Mouse (Mus musculus): ENCODE data around the gene Tmigd3. TPM values are rescaled to one million over a fixed set of nuclear protein-coding genes. Genes with fewer than 3 reads are reported as not detected.

Tmigd3 gene
- polyA plus RNA-seq, 1 experiment from 2014 or later = 0.33 TPM

DNA sequence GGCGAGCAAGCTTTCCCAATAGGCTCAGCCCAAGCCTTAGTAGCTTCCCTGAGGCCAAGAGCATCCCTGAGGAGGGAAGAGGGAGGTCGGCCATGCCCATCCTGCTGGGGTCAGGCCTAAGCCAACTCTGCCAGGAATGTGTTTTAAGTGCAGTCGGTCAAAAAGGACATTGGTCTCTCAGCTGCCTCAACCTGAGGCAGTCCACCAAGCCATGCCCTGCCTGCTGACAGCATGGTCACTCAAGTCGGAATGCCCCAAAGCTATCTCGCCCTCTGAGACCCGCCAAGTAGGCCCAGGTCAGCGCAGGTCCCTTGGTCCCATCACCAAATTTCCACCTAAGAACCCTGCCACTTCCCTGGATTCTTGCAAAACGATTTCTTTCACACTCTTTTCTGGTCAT lies 8.0 kb downstream of the Tmigd3 start:
- H3K27me3 ChIP-seq (ENCODE audit: control insufficient read depth, insufficient read depth, low read length) = peaks cover 10% of the 10 kb centered on the region
- no peaks in the 10 kb centered on the region for H3K9me3 ChIP-seq (replicated peaks; ENCODE audit: control insufficient read depth, low read length)
- H3K4me1 ChIP-seq (ENCODE audit: control insufficient read depth, insufficient read depth, low read length) = no peaks in the 10 kb centered on the region
- no peak for ATAC-seq (replicated peaks; ENCODE audit: insufficient number of reproducible peaks, low FRiP score, low TSS enrichment)
- H3K9ac ChIP-seq (ENCODE audit: low read depth, low read length) = no peak overlapping the region
- WGBS (ENCODE audit: insufficient replicate concordance) = 83% methylated on average over 8 of the region's 8 CpGs
- no peaks in the 10 kb centered on the region for H3K36me3 ChIP-seq (ENCODE audit: control insufficient read depth, insufficient read depth, low read length)
- no peak overlapping the region for H3K27ac ChIP-seq (ENCODE audit: low read depth, low read length)
- H3K4me2 ChIP-seq = no peak overlapping the region
- no peak overlapping the region for H3K4me3 ChIP-seq (ENCODE audit: low read depth, low read length)

DNA sequence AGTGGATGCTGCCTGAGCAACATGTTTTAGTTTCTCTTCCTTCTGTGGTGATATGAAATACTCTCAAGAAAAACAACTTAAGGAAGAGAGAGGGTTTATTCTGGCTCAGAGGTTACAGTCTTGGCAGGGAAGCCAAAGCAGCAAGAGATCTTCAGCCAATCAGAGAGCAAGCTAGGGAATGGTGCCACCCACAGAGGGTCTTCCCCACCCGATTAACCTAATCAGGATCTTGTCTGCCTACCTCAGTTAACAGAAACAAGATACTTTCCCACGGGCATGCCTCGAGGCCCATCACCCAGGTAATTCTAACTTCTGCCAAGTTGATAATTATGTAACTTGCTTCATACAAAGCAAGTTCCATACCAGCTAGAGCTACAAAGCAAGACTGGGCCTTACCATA lies 9.7 kb downstream of the Tmigd3 start:
- no peak overlapping the region for H3K9ac ChIP-seq (ENCODE audit: low read depth, low read length)
- no peak overlapping the region for H3K4me2 ChIP-seq
- peaks cover 10% of the 10 kb centered on the region for H3K27me3 ChIP-seq (ENCODE audit: control insufficient read depth, insufficient read depth, low read length)
- no peaks in the 10 kb centered on the region for H3K4me1 ChIP-seq (ENCODE audit: control insufficient read depth, insufficient read depth, low read length)
- H3K9me3 ChIP-seq (replicated peaks; ENCODE audit: control insufficient read depth, low read length) = no peaks in the 10 kb centered on the region
- no peak overlapping the region for H3K4me3 ChIP-seq (ENCODE audit: low read depth, low read length)
- no peak overlapping the region for H3K27ac ChIP-seq (ENCODE audit: low read depth, low read length)
- no peak for ATAC-seq (replicated peaks; ENCODE audit: insufficient number of reproducible peaks, low FRiP score, low TSS enrichment)
- WGBS (ENCODE audit: insufficient replicate concordance) = 50% methylated on average over 3 of the region's 3 CpGs
- H3K36me3 ChIP-seq (ENCODE audit: control insufficient read depth, insufficient read depth, low read length) = no peaks in the 10 kb centered on the region

DNA sequence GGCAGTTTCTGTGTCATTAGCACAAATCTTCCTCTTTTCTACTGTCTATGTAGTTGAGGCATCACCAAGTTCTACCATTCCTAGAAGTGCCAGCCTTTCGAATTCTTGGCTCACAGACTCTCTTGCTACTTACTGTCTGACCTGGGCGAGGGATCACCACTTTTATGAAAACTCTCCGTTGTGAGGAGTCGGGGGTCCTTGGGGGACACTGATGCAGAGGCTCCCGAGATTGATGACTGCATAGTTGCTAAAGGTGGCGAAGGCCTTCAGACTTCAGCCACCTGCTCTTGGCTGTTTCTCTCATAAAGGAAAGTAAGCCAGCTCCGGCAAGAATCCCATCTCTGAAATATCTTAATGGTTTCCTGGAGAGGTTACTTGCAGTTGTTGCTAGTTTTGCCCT lies 11.4 kb downstream of the Tmigd3 start:
- Histone ChIP-seq H3K4me3 (ENCODE audit: low read depth, low read length) (no peak overlapping the region), H3K4me1 (ENCODE audit: control insufficient read depth, insufficient read depth, low read length) (no peaks in the 10 kb centered on the region), H3K9me3 (replicated peaks; ENCODE audit: control insufficient read depth, low read length) (no peaks in the 10 kb centered on the region), H3K9ac (ENCODE audit: low read depth, low read length) (no peak overlapping the region), H3K36me3 (ENCODE audit: control insufficient read depth, insufficient read depth, low read length) (no peaks in the 10 kb centered on the region), H3K4me2 (no peak overlapping the region), H3K27ac (ENCODE audit: low read depth, low read length) (no peak overlapping the region), H3K27me3 (ENCODE audit: control insufficient read depth, insufficient read depth, low read length) (peaks cover 7% of the 10 kb centered on the region)
- no peak for ATAC-seq (replicated peaks; ENCODE audit: insufficient number of reproducible peaks, low FRiP score, low TSS enrichment)
- WGBS (ENCODE audit: insufficient replicate concordance) = 80% methylated on average over 7 of the region's 7 CpGs

DNA sequence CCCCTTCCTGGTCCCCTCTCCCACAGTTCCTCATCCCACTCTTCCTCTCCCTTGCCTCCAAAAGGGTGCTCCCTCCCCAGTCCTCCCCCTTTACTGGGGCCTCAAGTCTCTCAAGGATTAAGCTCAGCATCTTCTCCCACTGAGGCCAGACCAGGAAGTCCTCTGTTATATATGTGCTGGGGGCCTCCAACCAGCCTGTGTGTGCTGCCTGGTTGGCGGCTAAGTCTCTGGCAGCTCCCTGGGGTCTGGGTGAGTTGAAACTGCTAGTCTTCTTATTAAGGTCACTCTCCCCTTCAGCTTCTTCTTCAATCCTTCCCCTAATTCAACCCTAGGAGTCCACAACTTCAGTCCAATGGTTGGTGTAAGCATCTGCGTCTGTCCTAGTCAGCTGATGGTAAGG lies 12.4 kb downstream of the Tmigd3 start:
- no peaks in the 10 kb centered on the region for H3K36me3 ChIP-seq (ENCODE audit: control insufficient read depth, insufficient read depth, low read length)
- no peak overlapping the region for H3K4me2 ChIP-seq
- no peak overlapping the region for H3K9ac ChIP-seq (ENCODE audit: low read depth, low read length)
- WGBS (ENCODE audit: insufficient replicate concordance) = 84% methylated on average over 2 of the region's 2 CpGs
- peaks cover 5% of the 10 kb centered on the region for H3K27me3 ChIP-seq (ENCODE audit: control insufficient read depth, insufficient read depth, low read length)
- no peaks in the 10 kb centered on the region for H3K9me3 ChIP-seq (replicated peaks; ENCODE audit: control insufficient read depth, low read length)
- no peak overlapping the region for H3K27ac ChIP-seq (ENCODE audit: low read depth, low read length)
- no peak overlapping the region for H3K4me3 ChIP-seq (ENCODE audit: low read depth, low read length)
- no peaks in the 10 kb centered on the region for H3K4me1 ChIP-seq (ENCODE audit: control insufficient read depth, insufficient read depth, low read length)
- no peak for ATAC-seq (replicated peaks; ENCODE audit: insufficient number of reproducible peaks, low FRiP score, low TSS enrichment)

DNA sequence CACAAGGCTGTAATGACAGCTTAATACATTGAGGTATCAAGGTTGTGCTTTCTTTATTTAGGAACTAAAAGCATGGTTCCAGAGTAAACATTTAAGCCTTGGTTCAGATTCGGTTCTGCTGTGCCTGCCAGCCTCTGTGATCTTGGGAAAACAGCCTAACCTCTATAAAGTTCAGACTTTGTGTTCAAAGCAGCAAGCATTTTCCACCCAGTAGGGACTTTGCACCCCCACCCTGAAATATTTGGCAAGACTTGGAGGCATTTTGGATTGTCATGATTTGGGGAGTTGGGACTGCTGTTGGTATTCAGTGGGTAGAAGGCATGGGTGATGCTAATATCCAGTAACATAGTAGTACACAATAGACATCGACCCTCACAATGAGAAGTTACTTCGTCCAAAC lies 18.3 kb downstream of the Tmigd3 start:
- Histone ChIP-seq H3K27me3 (ENCODE audit: control insufficient read depth, insufficient read depth, low read length) (no peaks in the 10 kb centered on the region), H3K4me1 (ENCODE audit: control insufficient read depth, insufficient read depth, low read length) (peaks cover 16% of the 10 kb centered on the region), H3K4me2 (no peak overlapping the region), H3K9ac (ENCODE audit: low read depth, low read length) (no peak overlapping the region), H3K27ac (ENCODE audit: low read depth, low read length) (no peak overlapping the region), H3K9me3 (replicated peaks; ENCODE audit: control insufficient read depth, low read length) (no peaks in the 10 kb centered on the region), H3K36me3 (ENCODE audit: control insufficient read depth, insufficient read depth, low read length) (no peaks in the 10 kb centered on the region), H3K4me3 (ENCODE audit: low read depth, low read length) (no peak overlapping the region)
- no peak for ATAC-seq (replicated peaks; ENCODE audit: insufficient number of reproducible peaks, low FRiP score, low TSS enrichment)
- WGBS (ENCODE audit: insufficient replicate concordance) = 76% methylated on average over 3 of the region's 3 CpGs

DNA sequence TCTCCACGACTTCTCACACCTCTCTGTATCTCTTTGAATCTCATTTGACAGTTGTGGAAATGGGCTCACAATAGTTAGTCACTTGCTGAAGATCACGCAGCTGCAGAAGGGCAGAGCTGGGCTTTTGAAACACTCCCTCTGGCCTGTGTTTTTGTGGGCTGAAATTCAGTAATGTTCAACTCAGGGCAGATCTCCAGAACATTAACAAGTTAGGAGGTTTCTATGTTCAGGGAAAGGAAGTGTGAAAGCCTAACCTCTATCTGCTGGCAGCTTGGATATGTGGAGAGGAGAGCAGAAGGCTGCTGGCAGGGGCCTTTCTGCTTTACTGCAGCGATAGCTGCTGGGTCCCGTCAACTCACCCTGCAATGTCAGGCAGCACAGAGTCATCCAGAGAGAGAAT lies 19.5 kb downstream of the Tmigd3 start:
- WGBS (ENCODE audit: insufficient replicate concordance) = 54% methylated on average over 4 of the region's 4 CpGs
- Histone ChIP-seq H3K27me3 (ENCODE audit: control insufficient read depth, insufficient read depth, low read length) (no peaks in the 10 kb centered on the region), H3K9ac (ENCODE audit: low read depth, low read length) (no peak overlapping the region), H3K9me3 (replicated peaks; ENCODE audit: control insufficient read depth, low read length) (no peaks in the 10 kb centered on the region), H3K4me3 (ENCODE audit: low read depth, low read length) (no peak overlapping the region), H3K4me2 (no peak overlapping the region), H3K4me1 (ENCODE audit: control insufficient read depth, insufficient read depth, low read length) (peaks cover 28% of the 10 kb centered on the region), H3K27ac (ENCODE audit: low read depth, low read length) (no peak overlapping the region), H3K36me3 (ENCODE audit: control insufficient read depth, insufficient read depth, low read length) (no peaks in the 10 kb centered on the region)
- ATAC-seq (replicated peaks; ENCODE audit: insufficient number of reproducible peaks, low FRiP score, low TSS enrichment) = no peak

DNA sequence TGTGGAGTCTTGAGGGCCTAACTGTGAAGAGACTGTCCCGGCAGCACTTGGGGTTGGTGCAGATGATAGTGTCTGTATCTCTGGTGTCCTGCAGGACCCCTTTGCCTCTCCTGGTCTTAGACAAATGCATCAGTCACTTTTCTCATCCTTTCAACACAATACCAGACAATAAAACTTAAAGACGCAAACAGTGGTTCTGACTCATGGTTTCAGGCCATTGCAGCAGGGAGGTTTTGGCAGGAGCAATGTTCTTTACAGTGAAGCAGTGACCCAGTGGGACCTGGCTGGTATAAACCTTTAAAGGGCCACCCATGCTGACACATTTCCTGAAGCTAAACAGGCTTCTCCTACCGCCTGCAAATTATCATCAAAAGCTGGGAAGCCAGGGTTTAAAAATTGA lies 20.4 kb downstream of the Tmigd3 start:
- ATAC-seq (replicated peaks; ENCODE audit: insufficient number of reproducible peaks, low FRiP score, low TSS enrichment) = no peak
- H3K4me3 ChIP-seq (ENCODE audit: low read depth, low read length) = no peak overlapping the region
- no peak overlapping the region for H3K9ac ChIP-seq (ENCODE audit: low read depth, low read length)
- no peaks in the 10 kb centered on the region for H3K27me3 ChIP-seq (ENCODE audit: control insufficient read depth, insufficient read depth, low read length)
- H3K4me1 ChIP-seq (ENCODE audit: control insufficient read depth, insufficient read depth, low read length) = peaks cover 28% of the 10 kb centered on the region
- H3K4me2 ChIP-seq = no peak overlapping the region
- no peaks in the 10 kb centered on the region for H3K9me3 ChIP-seq (replicated peaks; ENCODE audit: control insufficient read depth, low read length)
- 53% methylated on average over 3 of the region's 3 CpGs for WGBS (ENCODE audit: insufficient replicate concordance)
- H3K36me3 ChIP-seq (ENCODE audit: control insufficient read depth, insufficient read depth, low read length) = no peaks in the 10 kb centered on the region
- no peak overlapping the region for H3K27ac ChIP-seq (ENCODE audit: low read depth, low read length)

DNA sequence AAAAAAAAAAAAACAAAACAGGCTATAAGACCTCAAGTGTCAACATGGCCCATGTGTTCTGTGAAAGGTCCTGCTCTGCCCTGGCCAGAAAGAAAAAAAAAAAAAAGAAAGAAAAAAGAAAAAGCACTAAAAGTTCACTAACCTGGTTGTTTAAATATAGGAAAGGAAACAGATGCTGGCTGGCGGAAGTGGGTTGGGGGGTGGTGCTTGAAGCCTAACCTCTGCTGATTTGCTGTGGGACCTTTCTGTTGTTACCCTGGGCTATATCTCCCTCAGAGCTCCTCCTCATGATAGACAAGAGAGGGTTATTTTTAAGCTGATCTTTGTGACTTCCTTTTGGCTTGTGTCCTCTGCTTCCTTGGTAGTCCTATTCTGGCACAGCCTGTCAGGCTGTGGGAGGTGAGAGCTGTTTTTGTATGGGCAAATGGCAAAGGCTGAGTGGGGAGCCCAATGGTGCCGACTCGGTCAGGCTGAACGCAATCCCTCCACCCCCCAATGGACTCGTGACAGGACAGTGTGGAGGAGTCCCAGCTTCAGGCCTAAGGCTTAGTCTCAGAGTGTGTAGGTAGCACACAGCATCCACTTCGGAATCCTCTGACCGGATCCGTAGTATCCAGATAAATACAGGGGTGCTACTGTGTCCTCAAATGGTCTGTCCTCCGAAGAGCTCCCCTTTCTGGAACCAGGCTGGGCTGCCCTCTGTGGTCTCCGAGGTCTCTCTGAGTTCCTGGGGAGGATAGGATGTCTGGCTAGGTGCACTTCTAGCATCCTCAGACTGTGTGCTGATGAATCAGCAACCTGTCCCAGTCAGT lies 21.3 kb downstream of the Tmigd3 start:
- Histone ChIP-seq H3K4me3 (ENCODE audit: low read depth, low read length) (no peak overlapping the region), H3K36me3 (ENCODE audit: control insufficient read depth, insufficient read depth, low read length) (no peaks in the 10 kb centered on the region), H3K4me2 (no peak overlapping the region), H3K9me3 (replicated peaks; ENCODE audit: control insufficient read depth, low read length) (no peaks in the 10 kb centered on the region), H3K27ac (ENCODE audit: low read depth, low read length) (no peak overlapping the region), H3K4me1 (ENCODE audit: control insufficient read depth, insufficient read depth, low read length) (peaks cover 28% of the 10 kb centered on the region), H3K9ac (ENCODE audit: low read depth, low read length) (no peak overlapping the region), H3K27me3 (ENCODE audit: control insufficient read depth, insufficient read depth, low read length) (no peaks in the 10 kb centered on the region)
- 66% methylated on average over 10 of the region's 10 CpGs for WGBS (ENCODE audit: insufficient replicate concordance)
- ATAC-seq (replicated peaks; ENCODE audit: insufficient number of reproducible peaks, low FRiP score, low TSS enrichment) = no peak

Data from heart, embryonic 11.5 days (tissue).